Mouse (Mus musculus) megakaryocyte, embryonic 14.5 days (primary cell): Measurements from ENCODE around the gene Wfikkn1. TPM values are rescaled to one million over a fixed set of nuclear protein-coding genes. Genes with fewer than 3 reads are reported as not detected.

Experiments
- H3K27me3 ChIP-seq: replicated peaks from 2 replicates; pipeline ENCODE3; 2012; ENCODE audit warnings: inconsistent platforms
- H3K36me3 ChIP-seq: replicated peaks from 2 replicates; pipeline ENCODE3; 2012; ENCODE audit warnings: low read length, inconsistent platforms, mixed read lengths
- H3K4me1 ChIP-seq: 2 replicates; pipeline ENCODE4 v1.6.1; 2012; ENCODE audit warnings: inconsistent platforms
- H3K4me3 ChIP-seq: replicated peaks from 2 replicates; pipeline ENCODE3; 2012; ENCODE audit warnings: moderate library complexity, mild to moderate bottlenecking, inconsistent platforms
- H3K9me3 ChIP-seq: 2 replicates; pipeline ENCODE4 v1.6.1; 2012; ENCODE audit warnings: inconsistent platforms
- FLI1 ChIP-seq: IDR thresholded peaks from 2 replicates; pipeline ENCODE4 v1.6.1; 2012; ENCODE audit warnings: low read length, inconsistent platforms, mixed read lengths
- GATA1 ChIP-seq: IDR thresholded peaks from 3 replicates; pipeline ENCODE4 v1.6.1; 2012; ENCODE audit warnings: mixed read lengths, low read length, inconsistent platforms, borderline replicate concordance
- polyA plus RNA-seq: library from polyadenylated mRNA; stranded (reverse); fragments of >175 nt; gene quantifications from 2 replicates; pipeline ENCODE4 v1.2.3, GENCODE M21; 2012; ENCODE audit warnings: low replicate concordance; ENCODE audit not compliant: insufficient read depth

Wfikkn1 gene
- polyA plus RNA-seq, 1 experiment: 1.9 TPM

GRCm38 (mm10) chr17:25913877-25914275 lies 33.2 kb upstream of the Wfikkn1 start:
- peaks cover 52% of the 10 kb centered on the region for H3K36me3 ChIP-seq
- H3K4me1 ChIP-seq: peaks cover 69% of the 10 kb centered on the region
- peak overlapping the region; percentile 74 for H3K4me3 ChIP-seq
- no peaks in the 10 kb centered on the region for H3K9me3 ChIP-seq
- peaks cover 2% of the 10 kb centered on the region for H3K27me3 ChIP-seq
- TF ChIP-seq GATA1 (no peak), FLI1 (no peak)

GRCm38 (mm10) chr17:25913186-25913876 lies 32.7 kb upstream of the Wfikkn1 start:
- peaks cover 52% of the 10 kb centered on the region for H3K36me3 ChIP-seq
- TF ChIP-seq GATA1 (no peak), FLI1 (no peak)
- no peaks in the 10 kb centered on the region for H3K9me3 ChIP-seq
- peaks cover 63% of the 10 kb centered on the region for H3K4me1 ChIP-seq
- peak overlapping the region; percentile 74 for H3K4me3 ChIP-seq
- peaks cover 2% of the 10 kb centered on the region for H3K27me3 ChIP-seq

- Histone ChIP-seq H3K9me3 (no peaks in the 10 kb centered on the region), H3K4me1 (peaks cover 53% of the 10 kb centered on the region), H3K4me3 (peak overlapping the region; percentile 2), H3K36me3 (peaks cover 52% of the 10 kb centered on the region), H3K27me3 (peaks cover 2% of the 10 kb centered on the region)
- TF ChIP-seq FLI1: no peak
Measured at GRCm38 (mm10) chr17:25911816-25912215, 31.2 kb upstream of the Wfikkn1 start.

- peaks cover 45% of the 10 kb centered on the region for H3K36me3 ChIP-seq
- no peaks in the 10 kb centered on the region for H3K27me3 ChIP-seq
- H3K4me1 ChIP-seq: peaks cover 37% of the 10 kb centered on the region
- H3K4me3 ChIP-seq: no peak overlapping the region
- TF ChIP-seq GATA1 (no peak), FLI1 (no peak)
- no peaks in the 10 kb centered on the region for H3K9me3 ChIP-seq
Measured at GRCm38 (mm10) chr17:25907640-25908039, 27.0 kb upstream of the Wfikkn1 start.

GRCm38 (mm10) chr17:25903061-25903460 lies 22.4 kb upstream of the Wfikkn1 start:
- Histone ChIP-seq H3K4me3 (peak overlapping the region; percentile 18), H3K4me1 (peaks cover 38% of the 10 kb centered on the region), H3K9me3 (peaks cover 4% of the 10 kb centered on the region; the same call in 1 of the 2 replicates), H3K36me3 (peaks cover 53% of the 10 kb centered on the region), H3K27me3 (no peaks in the 10 kb centered on the region)
- TF ChIP-seq GATA1 (no peak), FLI1 (no peak)

- no peak overlapping the region for H3K4me3 ChIP-seq
- H3K36me3 ChIP-seq: peaks cover 35% of the 10 kb centered on the region
- peaks cover 4% of the 10 kb centered on the region; the same call in 1 of the 2 replicates for H3K9me3 ChIP-seq
- no peaks in the 10 kb centered on the region for H3K27me3 ChIP-seq
- TF ChIP-seq GATA1 (no peak), FLI1 (no peak)
- peaks cover 46% of the 10 kb centered on the region for H3K4me1 ChIP-seq
Measured at GRCm38 (mm10) chr17:25900193-25900592, 19.5 kb upstream of the Wfikkn1 start.

- peaks cover 4% of the 10 kb centered on the region; the same call in 1 of the 2 replicates for H3K9me3 ChIP-seq
- TF ChIP-seq FLI1: no peak
- TF ChIP-seq GATA1: no peak
- H3K27me3 ChIP-seq: no peaks in the 10 kb centered on the region
- H3K4me1 ChIP-seq: peaks cover 33% of the 10 kb centered on the region
- peaks cover 30% of the 10 kb centered on the region for H3K36me3 ChIP-seq
- no peak overlapping the region for H3K4me3 ChIP-seq
Measured at GRCm38 (mm10) chr17:25895891-25896290, 15.2 kb upstream of the Wfikkn1 start.

- no peaks in the 10 kb centered on the region for H3K27me3 ChIP-seq
- peaks cover 30% of the 10 kb centered on the region for H3K36me3 ChIP-seq
- H3K9me3 ChIP-seq: 0 out of 2 replicates have a peak, but pooled peaks cover under 1% of the 10 kb centered on the region
- H3K4me3 ChIP-seq: no peak overlapping the region
- H3K4me1 ChIP-seq: peaks cover 33% of the 10 kb centered on the region
- no peak for TF ChIP-seq FLI1
- TF ChIP-seq GATA1: no peak
Measured at GRCm38 (mm10) chr17:25895415-25895814, 14.8 kb upstream of the Wfikkn1 start.

- Histone ChIP-seq H3K4me3 (no peak overlapping the region), H3K4me1 (peaks cover 25% of the 10 kb centered on the region), H3K27me3 (no peaks in the 10 kb centered on the region), H3K9me3 (no peaks in the 10 kb centered on the region), H3K36me3 (peaks cover 30% of the 10 kb centered on the region)
- TF ChIP-seq GATA1 (no peak), FLI1 (no peak)
Measured at GRCm38 (mm10) chr17:25893975-25894617, 13.4 kb upstream of the Wfikkn1 start.

- no peaks in the 10 kb centered on the region for H3K9me3 ChIP-seq
- TF ChIP-seq GATA1: no peak
- TF ChIP-seq FLI1: no peak
- peaks cover 78% of the 10 kb centered on the region for H3K36me3 ChIP-seq
- peaks cover 28% of the 10 kb centered on the region for H3K4me1 ChIP-seq
- no peaks in the 10 kb centered on the region for H3K27me3 ChIP-seq
- H3K4me3 ChIP-seq: no peak overlapping the region
Measured at GRCm38 (mm10) chr17:25888837-25889236, 8.2 kb upstream of the Wfikkn1 start.
